Mouse (Mus musculus) lung, postnatal 0 days (tissue): ENCODE measurements around the gene Arap1.

Experiments
- CTCF ChIP-seq: IDR thresholded peaks from 2 replicates; pipeline ENCODE4 v1.5.1; 2016; ENCODE audit warnings: antibody characterized with exemption, mild to moderate bottlenecking
- EP300 ChIP-seq: IDR thresholded peaks from 2 replicates; pipeline ENCODE4 v1.6.1; 2016; ENCODE audit warnings: antibody characterized with exemption, mild to moderate bottlenecking, control low read depth

- TF ChIP-seq CTCF = no peak
- no peak for TF ChIP-seq EP300
Observed at GRCm38 (mm10) chr7:101459305-101459813, 111.5 kb downstream of the Arap1 start.
